Mouse (Mus musculus): ENCODE measurements at regions not wholly inside any gene's neighbourhood (a gene's known extent, or its start where the extent isn't known, plus 50 kb on each side); places are given as distances from the start of the nearest gene placed in this dataset.
"Not testable (repeated sequence)": the region's sequence is repeated elsewhere in the genome, so short reads cannot be mapped to it uniquely, and the experiment has no call there.

DNA sequence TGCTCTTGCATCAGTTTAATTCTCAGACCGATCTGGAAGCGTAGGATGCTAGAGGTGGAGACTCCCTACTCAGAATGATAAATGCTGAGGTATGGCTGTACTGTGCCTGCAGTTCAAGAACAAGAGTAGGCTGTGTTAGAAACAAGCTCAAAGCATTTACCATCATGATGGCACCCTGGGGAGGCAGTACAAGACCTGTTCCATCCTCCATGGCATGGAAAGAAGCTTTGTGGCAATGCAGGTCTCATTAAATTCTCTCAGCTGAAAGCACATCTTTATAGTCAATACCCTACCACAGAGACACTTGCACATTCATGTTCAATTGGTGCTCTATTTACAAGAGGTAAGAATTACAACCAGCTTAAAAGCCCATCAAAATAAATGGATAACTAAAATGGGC lies 209.5 kb downstream of the Tbl1xr1 start:
- intact Hi-C loops (cut with DNase I): loop anchor here (1.0 kb wide), 1 partner anchor 16 kb away; no protein-coding TSS in a partner anchor
- no peak overlapping the region for H3K4me3 ChIP-seq
- no peak for DNase-seq (ENCODE audit: extremely low spot score in 1 of 2, low spot score in 2 of 2)
- TF ChIP-seq CTCF (IDR thresholded peaks at IDR 0.05): no peak
- no peak overlapping the region for H3K27ac ChIP-seq

DNA sequence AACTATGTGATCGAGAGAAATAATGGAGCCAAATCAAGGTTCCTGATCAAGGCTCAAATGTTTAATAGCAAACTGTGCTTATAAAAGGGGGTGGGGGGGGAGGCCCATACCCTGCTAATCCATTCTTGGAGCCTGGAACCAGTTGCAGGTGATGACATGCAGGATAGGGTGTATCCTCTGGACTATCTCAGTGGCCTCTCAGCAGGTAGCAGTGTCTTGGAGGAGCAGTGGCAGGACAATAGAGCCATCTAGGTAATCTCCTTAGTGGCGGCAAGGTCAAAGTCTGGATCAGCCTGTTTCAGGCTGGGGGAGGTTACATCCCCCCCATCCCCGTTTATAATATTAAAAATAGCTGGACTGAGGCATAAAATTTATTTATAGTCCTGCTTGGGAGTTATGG lies 217.0 kb downstream of the Tbl1xr1 start:
- intact Hi-C loops (cut with DNase I): no loop called here
- DNase-seq (ENCODE audit: extremely low spot score in 1 of 2, low spot score in 2 of 2): no peak
- Histone ChIP-seq H3K4me3 (no peak overlapping the region), H3K27ac (no peak overlapping the region)
- TF ChIP-seq CTCF (IDR thresholded peaks at IDR 0.05): no peak

DNA sequence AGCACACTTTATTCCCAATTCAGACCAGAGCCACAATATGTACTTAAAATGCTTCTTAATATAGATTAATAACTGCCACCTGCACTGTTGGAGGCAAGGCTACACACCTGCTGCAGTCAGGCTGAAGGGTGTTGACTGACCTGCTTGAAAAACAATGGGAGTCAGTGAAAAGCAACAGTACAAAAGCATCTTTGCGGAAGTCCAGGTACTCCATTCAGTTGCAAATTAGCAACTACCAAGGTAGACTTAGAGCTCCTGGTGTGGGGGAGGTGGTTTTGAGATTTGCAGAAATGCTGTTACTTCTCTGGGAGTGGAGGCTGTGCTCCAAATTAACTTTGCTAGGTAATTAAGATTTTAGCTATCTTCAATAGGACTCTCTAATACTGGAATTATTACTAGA lies 217.6 kb downstream of the Tbl1xr1 start:
- intact Hi-C loops (cut with DNase I); DNase-seq (ENCODE audit: extremely low spot score in 1 of 2, low spot score in 2 of 2); H3K4me3 ChIP-seq; H3K27ac ChIP-seq: not testable (repeated sequence)

DNA sequence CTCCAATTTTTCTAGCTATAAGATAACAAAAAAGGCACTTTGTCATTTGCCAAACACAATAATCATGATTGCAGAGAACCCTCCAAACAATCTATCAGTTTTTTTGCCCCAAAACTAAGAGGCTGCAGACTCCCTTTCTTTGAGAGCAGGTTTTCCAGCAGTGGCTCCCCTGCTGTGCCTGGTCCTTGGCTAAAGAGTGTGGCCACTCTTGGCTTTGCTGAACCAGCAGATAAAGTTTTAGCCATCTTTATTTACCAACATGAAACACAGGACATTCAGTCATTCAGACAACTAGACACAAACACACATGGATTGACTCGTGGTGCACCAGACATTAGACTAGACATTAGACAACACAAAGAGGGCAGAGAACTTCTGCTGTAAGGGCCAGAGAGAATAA lies 220.5 kb downstream of the Tbl1xr1 start:
- DNase-seq (ENCODE audit: extremely low spot score in 1 of 2, low spot score in 2 of 2); intact Hi-C loops (cut with DNase I); H3K4me3 ChIP-seq; H3K27ac ChIP-seq: not testable (repeated sequence)

DNA sequence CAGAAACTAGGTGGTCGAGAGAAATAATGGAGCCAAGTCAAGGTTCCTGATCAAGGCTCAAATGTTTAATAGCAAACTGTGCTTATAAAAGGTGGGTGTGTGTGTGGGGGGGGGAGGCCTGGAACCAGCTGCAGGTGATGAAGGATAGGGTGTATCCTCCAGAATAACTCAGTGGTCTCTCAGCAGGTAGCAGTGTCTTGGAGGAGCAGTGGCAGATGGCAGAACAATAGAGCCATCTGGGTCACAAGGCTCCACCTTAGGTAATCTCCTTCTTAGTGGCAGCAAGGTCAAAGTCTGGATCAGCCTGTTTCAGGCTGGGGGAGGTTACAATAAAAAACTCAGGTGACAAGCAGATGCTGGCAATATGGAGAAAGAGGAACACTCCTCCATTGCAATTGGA lies 221.4 kb downstream of the Tbl1xr1 start:
- H3K27ac ChIP-seq; H3K4me3 ChIP-seq; intact Hi-C loops (cut with DNase I); DNase-seq (ENCODE audit: extremely low spot score in 1 of 2, low spot score in 2 of 2): not testable (repeated sequence)

DNA sequence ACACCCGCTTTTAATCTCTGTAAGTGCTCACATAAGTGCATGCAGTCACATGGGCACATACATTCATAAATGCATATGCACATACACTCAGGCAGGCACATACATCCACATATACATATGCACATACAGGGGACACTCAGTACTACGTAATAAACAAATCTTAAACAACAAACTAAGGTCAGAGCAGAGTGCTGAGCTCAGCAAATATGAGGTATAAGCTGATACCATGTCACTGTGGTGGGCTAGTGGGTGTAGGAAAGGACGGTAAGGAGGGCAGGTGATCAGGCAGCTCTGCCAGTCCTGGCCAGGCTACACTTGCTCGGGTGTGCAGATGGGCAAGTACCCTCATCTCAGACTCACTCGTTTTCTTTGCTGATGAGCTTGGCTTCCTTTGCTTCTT lies 224.1 kb downstream of the Tbl1xr1 start:
- no peak for TF ChIP-seq CTCF (IDR thresholded peaks at IDR 0.05)
- no peak for DNase-seq (ENCODE audit: extremely low spot score in 1 of 2, low spot score in 2 of 2)
- Histone ChIP-seq H3K4me3 (no peak overlapping the region), H3K27ac (no peak overlapping the region)
- intact Hi-C loops (cut with DNase I): loop anchor here (10.0 kb wide), 1 partner anchor 1646 kb away; no protein-coding TSS in a partner anchor

DNA sequence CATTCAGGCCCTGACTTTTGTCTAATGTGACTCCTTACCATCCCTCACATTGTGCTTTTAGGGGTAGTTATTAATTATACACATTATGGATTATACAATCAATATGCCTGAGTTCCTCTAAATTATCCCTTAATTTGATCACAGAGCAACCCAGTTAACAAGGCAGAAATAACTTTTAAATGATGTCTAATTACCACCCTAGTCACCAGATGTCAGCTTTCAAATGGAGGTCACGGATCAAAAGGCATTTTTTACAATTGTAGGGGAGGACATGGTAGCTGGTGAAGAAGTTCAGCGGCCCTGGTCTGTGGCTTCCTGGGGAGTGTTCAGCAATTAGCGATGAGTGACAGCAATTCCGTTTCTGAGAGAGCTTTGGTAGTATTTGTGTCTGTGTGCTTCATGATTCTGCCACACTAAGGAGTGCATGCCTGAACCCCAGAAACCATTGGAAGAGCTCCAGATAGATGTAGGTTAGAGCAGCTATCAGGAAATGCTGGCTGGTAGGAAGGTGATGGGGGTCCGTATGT lies 225.6 kb downstream of the Tbl1xr1 start:
- no peak for DNase-seq (ENCODE audit: extremely low spot score in 1 of 2, low spot score in 2 of 2)
- Histone ChIP-seq H3K27ac (no peak overlapping the region), H3K4me3 (no peak overlapping the region)
- intact Hi-C loops (cut with DNase I): loop anchor here (10.0 kb wide), 1 partner anchor 1647 kb away; no protein-coding TSS in a partner anchor
- no peak for TF ChIP-seq CTCF (IDR thresholded peaks at IDR 0.05)

DNA sequence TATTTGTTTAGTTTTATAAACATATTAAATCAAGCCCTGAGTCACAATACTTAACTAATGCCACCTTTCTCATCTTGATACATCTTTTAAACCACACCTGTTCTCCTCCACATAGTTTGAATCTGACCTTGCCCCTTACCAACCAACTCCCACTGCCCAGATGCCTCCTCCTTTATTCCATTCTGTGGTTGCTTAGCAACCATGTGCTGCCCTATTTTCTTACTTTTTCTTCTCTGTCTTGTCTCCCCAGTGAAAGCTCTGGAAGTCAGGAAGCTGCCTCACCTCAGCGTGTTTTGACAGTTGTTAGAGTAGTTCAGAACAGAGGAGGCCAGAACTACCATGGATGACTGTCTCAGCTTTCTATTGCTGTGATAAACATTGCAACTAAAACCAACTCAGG lies 227.7 kb downstream of the Tbl1xr1 start:
- intact Hi-C loops (cut with DNase I): loop anchor here (10.0 kb wide), 1 partner anchor 1649 kb away; no protein-coding TSS in a partner anchor
- no peak for DNase-seq (ENCODE audit: extremely low spot score in 1 of 2, low spot score in 2 of 2)
- no peak for TF ChIP-seq CTCF (IDR thresholded peaks at IDR 0.05)
- H3K4me3 ChIP-seq: no peak overlapping the region
- H3K27ac ChIP-seq: no peak overlapping the region

DNA sequence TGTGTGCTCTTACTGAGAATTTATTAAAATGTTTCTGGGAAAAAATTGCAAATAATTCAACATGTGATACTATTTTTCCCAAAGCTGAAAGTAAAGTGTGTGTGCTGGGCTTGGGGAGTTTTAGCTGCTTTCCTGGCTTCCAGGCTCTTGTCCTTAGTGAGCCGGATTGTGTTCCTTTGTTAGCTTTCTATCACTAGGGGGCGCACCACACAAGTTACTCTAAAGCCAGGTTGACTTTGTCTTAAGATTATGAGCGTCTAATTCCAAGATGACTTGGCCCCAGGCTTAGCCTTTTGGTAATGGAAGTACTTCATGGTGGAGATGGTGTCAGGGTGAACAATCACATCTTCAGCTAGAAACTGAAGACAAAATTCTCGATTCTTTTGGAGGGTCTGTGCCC lies 230.2 kb downstream of the Tbl1xr1 start:
- intact Hi-C loops (cut with DNase I): loop anchor here (10.0 kb wide), 1 partner anchor 1652 kb away; no protein-coding TSS in a partner anchor
- peak; percentile 51 for TF ChIP-seq CTCF (IDR thresholded peaks at IDR 0.05)
- no peak for DNase-seq (ENCODE audit: extremely low spot score in 1 of 2, low spot score in 2 of 2)

DNA sequence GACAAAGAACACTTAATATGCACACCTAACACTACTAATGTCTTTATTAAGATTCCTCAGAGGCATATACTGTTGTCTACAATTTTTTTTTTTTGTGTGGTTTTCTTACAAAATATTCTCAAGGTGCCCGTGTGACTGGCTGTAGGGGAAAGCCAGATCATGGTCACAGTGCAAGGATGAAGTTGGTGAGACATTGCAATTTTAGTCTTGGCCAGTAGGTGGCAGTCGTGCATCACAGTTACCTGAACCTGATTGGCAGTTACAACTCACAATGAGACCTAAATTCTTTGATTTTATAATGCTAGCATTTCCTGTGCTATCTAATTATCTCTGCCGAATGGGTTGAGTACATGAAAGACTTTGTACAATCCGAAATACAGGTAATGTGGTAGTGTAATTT lies 232.5 kb downstream of the Tbl1xr1 start:
- Histone ChIP-seq H3K4me3 (no peak overlapping the region), H3K27ac (no peak overlapping the region)
- peak; percentile 71 to 82 for DNase-seq (ENCODE audit: extremely low spot score in 1 of 2, low spot score in 2 of 2)
- intact Hi-C loops (cut with DNase I): loop anchor here (10.0 kb wide), 1 partner anchor 1654 kb away; no protein-coding TSS in a partner anchor
- TF ChIP-seq CTCF (IDR thresholded peaks at IDR 0.05): peak; percentile 93

More for the DNA sequence above, 230.2 kb downstream of the Tbl1xr1 start:
- no peak overlapping the region for H3K27ac ChIP-seq
- H3K4me3 ChIP-seq: no peak overlapping the region

DNA sequence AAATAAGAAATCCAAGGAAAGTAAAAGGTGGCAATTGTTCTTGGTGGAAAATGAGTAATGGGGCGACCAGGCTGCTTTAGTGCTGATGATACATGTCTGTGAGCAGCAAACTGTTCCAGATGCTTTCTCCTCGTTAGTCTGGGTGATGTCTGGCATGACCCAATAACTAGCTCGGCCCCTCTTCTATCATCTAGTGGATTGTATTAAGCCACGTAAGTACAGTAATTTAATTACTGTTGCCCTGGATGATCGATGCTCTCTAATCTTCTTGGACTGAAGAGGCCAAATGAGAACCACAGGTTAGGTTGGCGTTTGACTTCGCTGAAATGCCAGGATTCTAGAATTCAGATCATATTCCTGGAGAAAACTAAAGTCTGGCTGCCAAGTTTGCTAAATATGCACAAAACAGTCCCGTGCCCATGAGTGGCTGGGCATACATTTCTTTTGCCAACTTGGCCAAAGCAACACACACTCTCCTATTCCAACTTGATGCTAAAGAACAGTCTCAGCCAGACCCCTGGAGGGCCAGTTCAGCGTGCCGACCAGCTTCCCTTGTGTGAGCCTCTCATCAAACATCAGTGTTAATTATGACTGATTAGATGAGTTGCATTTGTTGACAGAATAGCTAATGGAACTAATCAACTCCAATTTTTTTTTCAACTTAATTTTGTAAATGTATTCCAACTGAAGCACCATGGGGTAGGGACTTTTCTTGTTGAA lies 240.2 kb downstream of the Tbl1xr1 start:
- no peak for DNase-seq (ENCODE audit: extremely low spot score in 1 of 2, low spot score in 2 of 2)
- no peak overlapping the region for H3K4me3 ChIP-seq
- no peak overlapping the region for H3K27ac ChIP-seq
- intact Hi-C loops (cut with DNase I): no loop called here
- TF ChIP-seq CTCF (IDR thresholded peaks at IDR 0.05): no peak

DNA sequence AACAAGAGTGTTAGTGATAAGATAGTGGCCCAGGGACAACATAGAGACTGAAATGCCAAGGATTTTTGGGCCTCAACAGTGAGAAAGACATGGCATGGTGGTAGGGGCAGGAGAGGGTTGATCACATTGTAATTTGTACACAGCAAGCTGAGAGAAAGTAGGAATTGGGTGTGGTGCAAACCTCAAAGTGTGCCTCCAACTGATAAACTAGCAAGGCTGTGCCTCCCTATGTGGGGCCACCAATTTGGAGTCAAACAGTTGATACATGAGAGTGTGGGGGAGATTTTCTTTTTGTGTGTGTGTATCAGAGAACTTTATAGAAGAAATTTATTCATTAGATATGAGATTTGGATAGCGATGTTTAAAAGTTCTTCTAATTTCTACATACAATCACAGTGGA lies 244.0 kb downstream of the Tbl1xr1 start:
- DNase-seq (ENCODE audit: extremely low spot score in 1 of 2, low spot score in 2 of 2); intact Hi-C loops (cut with DNase I); H3K4me3 ChIP-seq; H3K27ac ChIP-seq: not testable (repeated sequence)

DNA sequence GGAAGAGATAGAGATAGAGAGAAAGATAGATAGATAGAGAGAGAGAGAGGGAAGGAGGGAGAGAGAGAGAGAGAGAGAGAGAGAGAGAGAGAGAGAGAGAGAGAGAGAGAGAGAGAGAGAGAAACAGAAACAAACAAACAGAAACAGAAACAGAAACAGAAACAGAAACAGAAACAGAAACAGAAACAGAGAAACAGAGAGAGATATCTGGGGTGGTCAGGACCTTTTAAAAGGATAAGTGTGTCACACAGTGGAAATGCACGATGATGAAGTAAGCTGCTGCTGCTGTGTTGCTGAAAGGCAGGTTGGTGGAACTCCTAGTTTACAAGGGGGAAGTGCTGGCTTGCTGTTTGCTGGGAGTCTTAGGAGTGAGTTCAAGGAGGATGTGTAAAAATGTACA lies 254.8 kb downstream of the Tbl1xr1 start:
- no peak overlapping the region for H3K4me3 ChIP-seq
- H3K27ac ChIP-seq: no peak overlapping the region
- TF ChIP-seq CTCF (IDR thresholded peaks at IDR 0.05): no peak
- no peak for DNase-seq (ENCODE audit: extremely low spot score in 1 of 2, low spot score in 2 of 2)
- intact Hi-C loops (cut with DNase I): no loop called here

Data from left cerebral cortex, adult 2 months (tissue).